Mouse (Mus musculus): Measurements from ENCODE around the gene Anxa7.

The Anxa7 gene

DNA sequence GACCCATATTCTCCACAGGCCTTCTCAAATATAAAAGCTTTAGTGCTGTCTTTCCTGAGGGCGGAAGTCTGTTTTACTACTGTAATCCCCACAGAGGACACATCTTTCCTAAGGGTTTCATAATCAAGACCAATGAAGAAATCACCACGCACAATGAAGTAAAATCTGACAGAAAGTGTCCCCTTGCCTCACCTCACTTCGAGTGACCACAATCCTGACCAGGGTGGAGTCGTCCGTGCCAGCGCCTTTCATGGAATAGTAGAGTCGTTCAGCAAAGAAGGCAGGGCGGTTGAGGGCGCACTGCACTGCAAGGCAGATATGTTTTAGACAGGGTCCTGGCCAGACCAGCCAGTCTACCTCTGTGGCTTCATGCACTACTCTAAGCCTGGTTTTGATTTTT is 21.6 kb downstream of the Anxa7 start:
- no peak for TF ChIP-seq GATA4 (IDR thresholded peaks at IDR 0.05; ENCODE audit: insufficient replicate concordance, low read length)

DNA sequence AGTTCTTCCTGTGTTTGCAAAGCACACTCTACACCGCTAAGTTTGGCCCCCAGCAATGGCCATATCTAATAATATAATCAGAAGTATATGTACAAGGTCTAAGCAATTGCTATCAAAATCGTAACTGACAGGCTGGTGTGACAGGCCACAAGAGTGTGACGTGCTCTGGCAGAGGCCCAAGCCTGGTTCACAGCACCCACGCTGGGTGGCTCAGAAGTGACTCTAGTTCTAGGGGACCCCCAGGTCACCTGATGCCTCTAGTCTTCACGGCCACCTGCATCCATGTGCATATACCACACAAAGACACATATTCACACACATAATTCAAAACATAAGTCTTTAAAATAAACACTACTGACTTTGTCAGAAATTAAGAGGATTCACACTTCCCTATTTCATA is 27.0 kb downstream of the Anxa7 start:
- no peak for TF ChIP-seq GATA4 (IDR thresholded peaks at IDR 0.05; ENCODE audit: insufficient replicate concordance, low read length)

DNA sequence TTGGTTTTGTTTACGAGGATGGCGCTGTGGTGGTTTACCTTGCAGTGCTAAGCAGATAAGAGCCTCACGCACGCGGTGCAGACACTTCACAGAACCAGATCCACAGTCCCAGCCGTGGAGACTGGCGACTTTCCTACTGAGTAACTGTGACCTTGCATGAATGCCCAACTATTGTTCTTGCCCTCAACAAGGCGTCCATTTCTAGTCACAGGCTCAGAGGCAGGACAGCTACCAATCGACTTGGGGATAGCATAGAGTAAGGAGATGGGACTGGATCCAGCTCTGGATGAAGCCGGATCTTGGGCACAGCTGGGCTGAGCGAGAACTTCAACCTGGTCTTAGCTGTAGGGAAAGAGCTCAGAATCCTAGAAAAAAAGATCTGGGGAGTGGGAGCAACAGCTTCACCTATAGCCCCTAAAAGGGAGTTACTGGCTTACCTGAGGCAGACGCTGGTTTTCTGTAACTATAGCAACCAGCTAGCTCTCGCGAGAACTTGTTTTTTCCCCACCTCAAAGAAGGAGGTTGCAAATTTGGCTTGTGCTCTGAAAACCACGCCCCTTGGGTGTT is 28.1 kb downstream of the Anxa7 start, which contains the start of gene Cfap70:
Gene Cfap70 (minus strand): TSS at position 462 of the 567 bp plus-strand sequence.
- TF ChIP-seq GATA4 (IDR thresholded peaks at IDR 0.05; ENCODE audit: insufficient replicate concordance, low read length) = peak; percentile 31; the same call in 1 of the 2 replicates

DNA sequence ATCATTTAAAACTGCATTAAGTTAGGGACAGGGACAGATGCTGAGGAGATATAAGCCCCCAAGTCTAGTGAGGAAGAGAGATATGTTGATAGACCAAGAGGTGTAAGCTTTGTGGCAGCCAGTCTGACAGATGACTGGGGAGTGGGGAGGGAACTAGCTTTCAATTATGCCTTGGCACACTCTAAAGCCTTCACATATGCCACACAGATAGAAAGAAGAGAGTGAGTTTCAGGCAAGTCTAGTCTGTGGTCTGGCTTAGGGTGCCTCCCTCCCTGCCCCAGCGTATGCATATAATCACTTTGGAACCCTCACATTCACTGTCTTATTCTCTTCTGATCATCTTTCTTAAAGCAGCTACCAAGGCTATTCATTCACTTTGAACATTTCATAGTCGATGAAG is 28.6 kb downstream of the Anxa7 start:
- TF ChIP-seq GATA4 (IDR thresholded peaks at IDR 0.05; ENCODE audit: insufficient replicate concordance, low read length) = no peak

DNA sequence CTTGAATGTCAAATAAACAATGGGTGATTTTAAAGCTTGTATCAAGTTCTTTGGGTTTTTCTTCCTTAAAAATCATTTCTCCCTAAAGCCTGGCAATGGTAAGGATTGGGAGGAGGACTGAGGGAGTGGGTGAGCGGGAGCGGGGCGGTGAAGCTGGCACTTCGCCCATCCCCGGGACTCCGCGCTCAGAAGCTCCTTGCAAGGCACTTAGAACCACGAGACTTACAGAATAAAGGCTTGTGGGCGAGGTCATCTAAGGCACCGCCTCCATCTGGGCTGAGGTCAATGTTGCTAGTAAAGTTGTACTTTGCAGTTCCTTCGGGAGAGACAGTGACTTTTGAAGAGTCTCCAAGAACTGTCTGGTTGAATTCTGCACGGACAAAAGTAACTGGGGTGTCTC is 32.7 kb downstream of the Anxa7 start:
- no peak for TF ChIP-seq GATA4 (IDR thresholded peaks at IDR 0.05; ENCODE audit: insufficient replicate concordance, low read length)

DNA sequence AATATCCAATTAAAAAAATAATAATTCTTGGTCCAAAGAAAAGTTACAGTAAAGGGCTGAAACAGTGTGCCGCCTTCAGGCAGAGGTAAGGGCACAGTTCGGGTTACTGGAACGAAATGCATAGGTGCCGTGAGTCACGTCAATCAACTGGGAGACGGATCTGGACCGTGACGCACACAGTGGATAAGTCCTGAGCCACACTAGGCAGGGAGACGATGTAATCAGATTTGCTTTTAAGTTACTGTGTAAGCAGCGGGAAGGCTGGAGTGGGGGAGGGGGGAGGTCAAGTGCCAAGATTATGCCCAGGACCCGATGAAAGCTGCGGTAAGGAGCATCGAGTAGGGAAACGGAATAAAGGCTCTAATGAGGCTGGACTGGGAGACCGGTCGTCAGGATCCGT is 37.7 kb downstream of the Anxa7 start:
- TF ChIP-seq GATA4 (IDR thresholded peaks at IDR 0.05; ENCODE audit: insufficient replicate concordance, low read length) = no peak

DNA sequence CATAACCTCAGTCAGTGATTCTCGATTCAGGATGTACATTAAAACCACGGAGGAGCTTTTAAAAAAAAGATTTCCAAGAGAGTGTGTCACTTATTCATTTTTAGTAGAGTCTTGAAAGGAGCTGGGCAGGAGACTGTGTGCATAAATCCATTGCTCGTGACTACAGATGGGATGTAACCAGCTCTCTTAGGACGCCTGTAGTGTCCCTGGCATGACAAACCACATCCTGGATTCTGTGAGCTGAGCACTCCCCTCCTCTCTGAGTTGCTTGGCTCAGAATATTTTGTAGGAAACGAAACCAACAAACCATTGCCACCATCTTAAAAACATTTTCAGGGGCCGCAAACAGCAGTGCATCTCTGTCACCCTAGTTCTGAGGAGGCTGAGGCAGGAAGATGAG is 43.0 kb downstream of the Anxa7 start:
- TF ChIP-seq GATA4 (IDR thresholded peaks at IDR 0.05; ENCODE audit: insufficient replicate concordance, low read length) = no peak

DNA sequence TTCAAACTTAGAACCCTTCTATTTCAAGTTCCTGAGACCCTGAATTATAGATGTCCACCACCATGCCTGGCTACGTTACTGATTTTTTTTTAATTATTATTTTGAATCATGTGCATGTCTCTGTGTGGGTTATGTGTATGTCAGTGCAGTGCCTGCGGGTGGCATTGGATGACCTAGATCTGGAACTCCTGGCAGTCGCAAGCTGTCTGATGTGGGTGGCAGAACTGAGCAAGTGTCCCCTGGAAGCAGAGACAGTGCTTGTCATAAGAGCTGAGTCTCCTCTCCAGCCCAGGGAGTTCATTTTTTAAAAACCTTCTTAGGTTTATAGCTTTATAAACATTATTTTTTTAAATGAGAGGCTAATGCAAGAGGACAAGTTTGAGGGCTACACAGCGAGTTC is 47.5 kb downstream of the Anxa7 start:
- TF ChIP-seq GATA4 (IDR thresholded peaks at IDR 0.05; ENCODE audit: insufficient replicate concordance, low read length) = no peak

DNA sequence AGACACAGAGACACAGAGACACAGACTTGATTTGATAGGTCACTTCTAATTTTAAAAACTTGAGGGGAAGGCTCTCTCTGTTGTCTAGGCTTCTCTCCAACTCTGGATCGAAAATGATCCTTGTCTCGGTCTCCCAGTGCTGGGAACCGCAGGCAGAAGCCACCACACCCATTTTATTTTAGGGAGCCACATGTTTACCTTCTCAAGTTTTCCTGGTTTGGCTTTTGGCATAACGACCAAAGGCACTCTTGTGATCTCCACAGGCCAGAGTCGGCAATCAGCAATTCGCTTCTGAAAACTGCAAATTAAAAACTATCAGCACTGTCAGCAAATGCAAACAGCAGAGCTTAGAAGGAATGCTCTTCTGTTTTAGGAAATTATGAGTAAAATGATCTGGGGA is 48.2 kb downstream of the Anxa7 start:
- TF ChIP-seq GATA4 (IDR thresholded peaks at IDR 0.05; ENCODE audit: insufficient replicate concordance, low read length) = no peak

DNA sequence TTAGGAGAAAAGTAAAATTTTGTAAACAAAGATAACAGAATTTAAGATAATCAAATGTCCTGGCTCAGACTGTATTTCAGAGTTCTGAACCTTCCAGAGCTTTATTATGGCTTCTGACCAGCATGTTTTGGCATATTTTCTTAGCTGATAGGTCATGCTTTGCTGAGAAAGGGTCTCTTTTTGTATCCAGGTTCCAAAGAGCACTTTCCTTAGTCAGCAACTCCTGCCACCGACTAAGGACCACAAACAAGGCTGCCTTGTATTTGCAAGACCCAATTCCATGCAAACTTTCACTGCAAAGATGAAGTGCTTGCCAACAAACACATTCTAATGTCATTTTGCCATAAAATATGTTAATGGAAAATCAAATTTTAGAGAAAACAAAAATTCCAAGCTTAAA is 50.1 kb downstream of the Anxa7 start:
- no peak for TF ChIP-seq GATA4 (IDR thresholded peaks at IDR 0.05; ENCODE audit: insufficient replicate concordance, low read length)

DNA sequence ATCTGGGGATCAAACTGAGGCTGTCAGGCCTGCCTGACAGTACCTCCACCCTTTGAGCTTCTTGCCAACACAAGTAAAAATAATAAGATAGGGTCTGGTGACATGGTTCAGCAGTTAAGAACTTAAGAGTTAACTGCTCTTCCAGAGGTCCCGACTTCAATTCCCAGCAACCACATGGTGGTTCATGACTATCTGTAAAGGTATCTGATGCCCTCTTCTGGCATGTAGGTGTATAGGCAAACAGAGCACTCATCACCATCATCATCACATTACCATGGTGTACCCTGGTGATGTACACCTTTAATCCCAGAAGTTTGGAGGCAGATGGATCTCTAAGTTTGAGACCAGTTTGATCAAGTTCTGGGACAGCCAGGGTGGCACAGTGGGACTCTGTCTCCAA is 51.3 kb downstream of the Anxa7 start:
- no peak for TF ChIP-seq GATA4 (IDR thresholded peaks at IDR 0.05; ENCODE audit: insufficient replicate concordance, low read length)

DNA sequence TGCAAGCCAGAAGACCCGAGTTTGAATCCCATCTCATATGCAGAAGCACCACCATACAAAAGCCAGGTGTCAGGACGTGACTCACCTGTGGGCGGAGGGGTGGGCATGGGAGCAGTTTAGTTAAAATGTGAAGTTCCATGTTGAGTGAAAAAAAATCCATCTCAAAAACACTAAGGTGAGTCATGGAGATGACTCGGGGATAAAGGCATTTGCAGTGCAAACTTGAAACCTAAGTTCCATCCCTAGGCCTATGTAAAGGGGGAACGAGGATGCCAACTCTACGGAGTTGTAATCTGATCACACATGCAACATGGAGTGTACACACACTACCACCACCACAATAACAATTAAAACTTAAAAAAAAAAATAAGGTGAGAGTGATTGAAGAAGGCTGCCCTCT is 56.9 kb downstream of the Anxa7 start:
- no peak for TF ChIP-seq GATA4 (IDR thresholded peaks at IDR 0.05; ENCODE audit: insufficient replicate concordance, low read length)

DNA sequence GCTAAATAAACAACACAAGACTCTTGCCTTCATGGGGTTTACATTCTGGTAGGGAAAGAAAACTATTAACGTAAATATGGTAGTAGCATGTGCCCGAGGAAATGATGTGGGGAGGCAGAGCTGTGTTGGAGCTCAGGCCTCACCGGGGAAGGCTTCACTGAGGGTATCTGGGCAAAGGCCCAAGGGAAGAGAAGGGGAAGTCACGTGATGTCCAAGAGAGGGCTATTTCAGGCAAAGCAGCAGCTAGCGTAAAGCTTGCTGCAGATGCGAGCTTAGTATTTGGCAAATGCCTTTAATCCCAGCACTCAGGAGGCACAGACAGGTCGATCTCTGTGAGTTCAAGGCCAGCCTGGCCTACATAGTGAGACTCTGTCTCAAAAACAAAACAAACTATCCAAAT is 57.7 kb downstream of the Anxa7 start:
- no peak for TF ChIP-seq GATA4 (IDR thresholded peaks at IDR 0.05; ENCODE audit: insufficient replicate concordance, low read length)
